Mouse (Mus musculus): ENCODE results near the gene Zfp697. TPM values are rescaled to one million over a fixed set of nuclear protein-coding genes. Genes with fewer than 3 reads are reported as not detected.

Gene Zfp697
- 2.2 TPM for polyA plus RNA-seq (2014; fragmentation: Illumina TruSeq; extraction: RNeasy Lipid Tissue Mini Kit (QIAGEN cat#74804); ENCODE audit: low read depth, low replicate concordance)

GRCm38 (mm10) chr3:98382246-98382939, at the start of gene Zfp697:
Gene Zfp697, plus strand, starts transcription at chr3:98382461.

GRCm38 (mm10) chr3:98339706-98340109, 42.6 kb upstream of the Zfp697 start, which contains the start of gene Phgdh:
Gene Phgdh, minus strand, starts transcription at chr3:98339990.

GRCm38 (mm10) chr3:98457026-98457425, 74.8 kb downstream of the Zfp697 start, which contains the start of gene Gm4450:
Gene Gm4450, minus strand, starts transcription at chr3:98457126.

GRCm38 (mm10) chr3:98510414-98510813, 128.2 kb downstream of the Zfp697 start, which contains the start of gene Hsd3b4:
Gene Hsd3b4, minus strand, starts transcription at chr3:98510514.

GRCm38 (mm10) chr3:98588707-98589106, 206.4 kb downstream of the Zfp697 start, which contains the start of gene Gm10681:
Gene Gm10681, minus strand, starts transcription at chr3:98588807.

GRCm38 (mm10) chr3:98630152-98630551, 247.9 kb downstream of the Zfp697 start, which contains the start of gene Hsd3b5:
Gene Hsd3b5, minus strand, starts transcription at chr3:98630252.

GRCm38 (mm10) chr3:98724376-98724775, 342.1 kb downstream of the Zfp697 start, which contains the start of gene Hsd3b2:
Gene Hsd3b2, minus strand, starts transcription at chr3:98724543.

Other genes with a start within 250 kb of the Zfp697 start
- 76.5 TPM for gene Adam30, start 221.8 kb upstream of the Zfp697 start, polyA plus RNA-seq (2014; fragmentation: Illumina TruSeq; extraction: RNeasy Lipid Tissue Mini Kit (QIAGEN cat#74804); ENCODE audit: low read depth, low replicate concordance)
- gene Reg4, start 160.3 kb upstream of the Zfp697 start, polyA plus RNA-seq (2014; fragmentation: Illumina TruSeq; extraction: RNeasy Lipid Tissue Mini Kit (QIAGEN cat#74804); ENCODE audit: low read depth, low replicate concordance) = 0.21 TPM
- 40.3 TPM for gene Hmgcs2, start 102.0 kb upstream of the Zfp697 start, polyA plus RNA-seq (2014; fragmentation: Illumina TruSeq; extraction: RNeasy Lipid Tissue Mini Kit (QIAGEN cat#74804); ENCODE audit: low read depth, low replicate concordance)
- gene Phgdh, start 42.5 kb upstream of the Zfp697 start, polyA plus RNA-seq (2014; fragmentation: Illumina TruSeq; extraction: RNeasy Lipid Tissue Mini Kit (QIAGEN cat#74804); ENCODE audit: low read depth, low replicate concordance) = 2.7 TPM
- 0.38 TPM for gene Gm4450, start 74.7 kb downstream of the Zfp697 start, polyA plus RNA-seq (2014; fragmentation: Illumina TruSeq; extraction: RNeasy Lipid Tissue Mini Kit (QIAGEN cat#74804); ENCODE audit: low read depth, low replicate concordance)
- 0.18 TPM for gene Hsd3b4, start 128.1 kb downstream of the Zfp697 start, polyA plus RNA-seq (2014; fragmentation: Illumina TruSeq; extraction: RNeasy Lipid Tissue Mini Kit (QIAGEN cat#74804); ENCODE audit: low read depth, low replicate concordance)
- gene Gm10681, start 206.3 kb downstream of the Zfp697 start, polyA plus RNA-seq (2014; fragmentation: Illumina TruSeq; extraction: RNeasy Lipid Tissue Mini Kit (QIAGEN cat#74804); ENCODE audit: low read depth, low replicate concordance) = 0.18 TPM
- gene Hsd3b5, start 247.8 kb downstream of the Zfp697 start, polyA plus RNA-seq (2014; fragmentation: Illumina TruSeq; extraction: RNeasy Lipid Tissue Mini Kit (QIAGEN cat#74804); ENCODE audit: low read depth, low replicate concordance) = not detected